Mouse (Mus musculus): ENCODE data around the gene Otulin.

DNA sequence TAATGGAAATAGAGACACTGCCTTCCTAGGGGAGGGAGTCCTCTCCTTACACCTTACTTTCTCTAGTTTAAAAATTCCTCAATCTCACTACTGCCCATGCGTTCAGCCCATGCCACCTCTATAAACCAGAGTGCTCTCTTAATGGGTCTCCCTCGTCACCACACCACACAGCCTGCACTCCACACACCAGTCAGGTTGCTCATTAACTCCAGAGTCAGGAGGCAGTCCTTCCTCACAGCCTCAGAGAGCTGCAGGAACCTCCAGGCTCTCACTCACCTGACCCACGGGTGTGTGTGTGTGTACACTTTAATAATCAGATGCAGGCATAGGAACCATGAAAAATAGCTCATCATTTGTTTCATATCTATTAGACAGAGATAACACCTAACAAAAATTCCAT lies 10.8 kb downstream of the Otulin start:
- TF ChIP-seq CTCF (IDR thresholded peaks at IDR 0.05; ENCODE audit: low read depth, low read length) (no peak), POLR2A (IDR thresholded peaks at IDR 0.05; ENCODE audit: borderline replicate concordance, low read depth, low read length) (no peak)
